Mouse (Mus musculus): ENCODE data around the gene Klf9.
A peak's percentile ranks its signal among the peaks of the same experiment; 100 is the strongest.

Gene Klf9

GRCm38 (mm10) chr19:23164651-23165240 lies 23.7 kb downstream of the Klf9 start:
- no peak for DNase-seq (ENCODE audit: low spot score)

DNA sequence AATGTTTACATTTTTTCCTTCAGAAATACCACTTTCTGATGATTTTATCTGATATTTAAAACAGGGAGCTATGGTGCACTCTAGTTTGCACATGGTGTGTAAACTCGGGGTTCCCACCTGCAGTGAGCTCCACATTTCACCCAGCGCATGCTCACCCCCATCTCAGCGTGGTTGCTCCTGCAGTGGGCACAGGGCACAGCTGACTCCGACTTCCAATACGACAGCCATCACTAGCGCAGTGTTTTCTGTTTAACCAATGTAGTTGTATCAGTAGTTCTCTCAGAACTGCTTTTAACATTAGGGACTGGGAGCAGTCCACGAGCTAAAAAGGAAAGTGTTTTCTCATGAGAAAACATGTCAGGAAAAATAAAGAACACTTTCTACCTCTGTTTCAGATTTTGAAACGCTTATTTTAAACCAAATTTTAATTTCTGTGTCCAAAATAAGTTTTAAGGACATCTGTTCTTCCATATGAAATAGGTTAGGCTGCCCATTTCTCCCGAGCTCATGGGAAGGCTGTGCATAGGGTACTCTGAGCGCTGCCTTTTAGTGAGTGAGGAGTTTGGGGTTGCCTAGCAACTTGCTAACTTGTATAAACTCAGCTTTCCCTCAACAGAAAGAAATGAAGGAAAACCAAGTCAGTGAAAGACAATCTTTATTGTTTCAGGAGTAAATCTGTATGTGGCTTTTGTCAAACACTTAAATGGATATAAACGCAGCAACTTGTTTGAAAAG lies 25.7 kb downstream of the Klf9 start:
- no peak for DNase-seq (ENCODE audit: low spot score)

DNA sequence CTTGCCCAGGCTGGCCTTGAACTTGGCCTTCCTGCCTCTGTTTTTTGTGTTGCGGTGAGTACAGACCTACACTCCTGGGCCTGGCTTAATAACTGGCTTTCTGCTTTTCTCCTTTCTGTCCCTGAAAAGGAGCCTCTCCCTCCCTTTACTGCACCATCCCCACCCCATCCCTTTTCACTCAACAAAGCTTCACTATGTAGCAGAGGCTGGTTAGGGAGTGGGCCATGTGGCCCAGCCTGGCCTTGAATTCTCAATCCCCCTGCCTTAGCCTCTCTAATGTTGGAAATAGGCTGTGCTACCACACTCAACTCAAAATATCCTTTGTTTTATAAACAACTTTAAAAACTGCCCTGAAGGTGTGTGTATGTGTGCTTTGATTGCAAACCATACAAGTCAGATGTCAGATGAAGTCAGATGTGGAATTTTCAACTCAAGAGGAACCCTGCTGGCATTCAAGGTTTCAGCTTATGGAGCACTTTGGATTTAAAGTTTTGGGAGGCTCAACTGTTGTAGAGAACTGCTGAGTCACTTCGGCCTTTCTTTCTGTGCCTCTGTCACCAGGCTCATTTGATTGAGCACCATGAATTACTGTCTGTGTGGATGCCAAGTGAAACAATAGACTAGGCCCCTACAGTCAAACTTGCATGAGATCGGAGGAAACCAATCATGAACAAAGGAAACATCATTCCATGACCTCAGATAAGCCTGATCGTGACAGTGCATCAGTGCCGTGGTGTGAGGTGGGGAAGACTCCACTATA lies 28.1 kb downstream of the Klf9 start:
- no peak for DNase-seq (ENCODE audit: low spot score)

DNA sequence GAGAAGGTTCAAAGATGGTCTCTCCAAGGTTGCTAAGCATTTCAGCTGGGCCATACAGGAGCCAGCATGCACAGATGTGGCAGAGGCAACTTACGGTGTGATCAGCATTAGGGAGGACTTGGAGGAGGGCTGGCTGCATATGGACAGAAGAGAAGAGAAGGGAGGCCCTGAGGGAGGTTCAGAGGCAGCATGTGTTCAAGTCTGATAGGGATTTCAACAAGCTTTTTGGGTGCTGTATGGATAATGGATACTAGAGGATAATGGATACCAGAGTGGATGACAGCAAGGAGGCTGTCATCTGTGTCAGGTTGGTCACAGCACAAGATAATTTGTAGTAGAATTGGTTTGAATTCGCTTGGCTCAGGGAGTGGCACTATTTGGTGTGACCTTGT lies 28.6 kb downstream of the Klf9 start:
- DNase-seq (ENCODE audit: low spot score), result no peak

- no peak for DNase-seq (ENCODE audit: low spot score)
Observed at GRCm38 (mm10) chr19:23170476-23170875, 29.4 kb downstream of the Klf9 start.

GRCm38 (mm10) chr19:23171136-23171535 lies 30.1 kb downstream of the Klf9 start:
- DNase-seq (ENCODE audit: low spot score), result no peak

GRCm38 (mm10) chr19:23175090-23175489 lies 34.1 kb downstream of the Klf9 start:
- DNase-seq (ENCODE audit: low spot score), result no peak

- DNase-seq (ENCODE audit: low spot score), result no peak
Observed at GRCm38 (mm10) chr19:23175511-23175910, 34.5 kb downstream of the Klf9 start.

GRCm38 (mm10) chr19:23178533-23178932 lies 37.5 kb downstream of the Klf9 start:
- DNase-seq (ENCODE audit: low spot score), result no peak

GRCm38 (mm10) chr19:23183493-23183892 lies 42.5 kb downstream of the Klf9 start:
- DNase-seq (ENCODE audit: low spot score), result no peak

DNA sequence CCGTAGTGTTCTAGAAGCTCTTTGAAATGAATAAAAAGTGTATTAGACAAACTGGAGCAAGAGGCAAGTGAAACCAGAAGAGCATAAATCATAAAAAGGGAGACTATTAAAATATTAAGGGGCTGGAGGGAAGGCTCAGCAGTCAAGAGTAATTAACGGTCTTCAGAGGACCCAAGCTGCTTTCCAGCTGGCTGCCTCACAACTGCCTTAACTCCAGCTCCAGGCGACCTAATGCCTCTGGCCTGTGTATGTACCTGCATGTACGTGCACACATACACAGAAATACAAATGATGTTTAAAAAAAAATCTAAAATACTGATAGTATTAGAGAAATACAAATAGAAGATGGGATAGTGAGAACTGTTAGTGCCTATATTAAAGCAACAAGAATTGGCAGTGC lies 43.0 kb downstream of the Klf9 start:
- peak; percentile 33 for DNase-seq (ENCODE audit: low spot score)

- no peak for DNase-seq (ENCODE audit: low spot score)
Observed at GRCm38 (mm10) chr19:23187732-23188131, 46.7 kb downstream of the Klf9 start.

DNA sequence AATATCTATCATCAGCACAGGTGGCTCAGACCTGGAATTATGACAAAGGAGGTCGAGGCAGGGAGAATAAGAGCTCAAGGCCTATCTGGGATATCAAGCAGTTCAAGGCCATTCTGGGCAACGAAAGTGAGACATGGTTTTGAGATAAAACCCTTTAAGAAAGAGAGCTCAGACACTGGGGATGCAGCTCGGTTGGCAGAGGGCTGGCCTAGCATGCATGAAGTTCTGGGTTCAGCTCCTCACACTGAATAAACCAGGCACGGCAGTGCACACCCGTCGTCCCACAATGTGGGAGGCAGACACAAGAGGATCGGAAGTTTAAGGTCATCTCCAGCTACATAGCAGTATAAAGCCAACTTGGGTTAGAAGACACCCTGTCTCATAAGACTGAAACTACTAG lies 48.0 kb downstream of the Klf9 start:
- DNase-seq (ENCODE audit: low spot score), result no peak

DNA sequence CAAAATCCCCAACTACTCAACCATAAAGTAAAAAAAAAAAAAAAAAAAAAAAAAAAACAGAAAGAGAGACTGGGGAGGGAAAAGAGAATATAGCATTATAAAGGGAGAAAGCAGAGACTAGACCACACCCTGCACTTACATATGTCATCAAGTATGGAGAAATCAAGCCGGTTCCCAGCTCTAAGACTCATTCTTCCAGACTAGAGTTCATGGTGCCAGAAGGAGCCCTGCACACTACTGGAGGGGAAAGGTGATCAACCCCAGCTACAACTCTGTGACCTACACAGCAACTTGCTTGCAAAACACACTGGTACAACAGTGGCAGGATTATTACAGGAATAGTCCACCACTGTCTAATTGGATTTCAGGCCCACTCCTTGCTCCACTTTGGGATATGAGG lies 48.7 kb downstream of the Klf9 start:
- DNase-seq (ENCODE audit: low spot score), result no peak

GRCm38 (mm10) chr19:23191486-23191885 lies 50.5 kb downstream of the Klf9 start:
- no peak for DNase-seq (ENCODE audit: low spot score)

GRCm38 (mm10) chr19:23193076-23193475 lies 52.0 kb downstream of the Klf9 start:
- no peak for DNase-seq (ENCODE audit: low spot score)

DNA sequence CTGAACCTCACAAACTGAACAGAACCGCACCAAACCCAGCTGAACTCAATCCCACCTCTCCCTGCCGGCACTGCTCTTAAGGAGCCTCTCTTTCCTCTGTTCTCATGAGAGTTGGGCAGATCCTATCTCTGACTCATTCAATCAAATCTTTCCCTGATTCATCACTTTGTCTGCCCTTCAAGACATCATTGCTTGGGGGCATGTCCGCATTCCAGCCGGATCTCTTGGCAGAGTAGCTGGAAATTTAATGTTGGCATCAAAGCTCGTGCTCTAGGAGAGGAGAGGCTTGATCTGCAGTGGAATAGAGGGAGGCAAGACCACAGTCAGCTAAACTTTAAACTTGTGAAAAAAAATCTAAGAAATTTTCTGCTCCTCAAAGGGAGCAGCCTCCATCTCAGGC lies 61.1 kb downstream of the Klf9 start:
- DNase-seq (ENCODE audit: low spot score), result no peak

DNA sequence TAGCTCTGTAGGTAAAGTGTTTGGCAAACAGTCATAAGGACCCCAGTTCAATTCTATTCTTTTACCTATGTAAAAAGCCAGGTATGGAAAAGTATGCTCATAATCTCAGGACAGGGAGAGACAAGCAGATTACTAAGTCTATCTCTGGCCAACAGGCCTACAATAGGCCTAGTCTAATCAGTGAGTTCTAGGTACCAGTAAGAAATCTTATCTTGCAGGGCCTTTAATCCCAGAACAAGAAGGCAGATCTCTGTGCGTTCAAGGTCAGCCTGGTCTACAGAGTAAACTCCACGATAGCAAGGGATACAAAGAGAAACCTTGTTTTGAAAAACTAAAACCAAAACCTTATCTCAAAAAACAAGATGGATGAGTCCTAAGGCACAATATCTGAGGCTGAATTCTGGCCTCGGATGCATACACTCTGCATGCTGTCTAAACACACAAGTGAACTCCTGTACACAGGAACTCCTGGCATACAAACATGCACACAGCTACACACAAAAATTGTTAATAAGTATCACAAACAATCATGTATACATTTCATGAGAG lies 62.6 kb downstream of the Klf9 start:
- DNase-seq (ENCODE audit: low spot score), result no peak

DNA sequence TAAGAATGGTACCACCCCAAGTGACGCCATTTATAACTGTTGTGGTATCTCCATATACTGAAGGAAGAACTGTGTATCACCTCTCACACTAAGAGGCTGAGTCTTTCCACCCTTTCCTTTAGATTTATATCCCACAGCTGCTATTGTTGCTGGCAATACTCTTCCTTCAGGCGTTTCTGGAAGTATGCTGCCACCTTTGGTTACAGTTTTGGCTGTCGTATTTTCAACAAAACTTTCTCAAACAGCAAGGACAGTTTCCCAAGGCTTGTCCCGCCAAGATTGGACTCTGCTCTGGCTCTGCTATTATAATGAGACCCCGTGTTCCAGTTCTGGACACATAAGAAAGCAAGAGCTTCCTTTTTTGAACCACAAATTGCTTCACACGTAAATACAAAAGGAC lies 70.3 kb downstream of the Klf9 start:
- DNase-seq (ENCODE audit: low spot score), result no peak

DNA sequence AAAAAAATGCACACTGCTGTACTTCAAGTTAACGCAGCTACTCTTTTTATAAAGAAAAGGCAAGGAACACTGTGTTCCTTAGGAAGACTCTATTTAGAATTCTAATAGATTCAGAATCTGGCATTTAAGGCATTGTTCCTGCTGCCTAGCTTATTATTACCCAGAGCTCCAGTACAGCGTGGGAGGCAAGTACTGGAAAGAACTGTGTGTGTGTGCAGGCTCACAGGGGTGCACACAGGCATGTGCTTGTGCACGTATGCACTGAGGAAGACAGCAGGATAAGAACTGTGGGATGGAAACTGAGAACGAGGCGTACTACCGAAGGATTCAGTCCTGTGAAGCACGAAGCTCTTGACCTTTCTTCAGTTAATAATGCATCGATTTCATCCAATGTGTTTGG lies 73.3 kb downstream of the Klf9 start:
- no peak for DNase-seq (ENCODE audit: low spot score)
